Mouse (Mus musculus) liver, embryonic 14.5 days (tissue): ENCODE measurements at regions not wholly inside any gene's neighbourhood (a gene's known extent, or its start where the extent isn't known, plus 50 kb on each side); places are given as distances from the start of the nearest gene placed in this dataset.

Experiments
- CTCF ChIP-seq: IDR thresholded peaks from 2 replicates; pipeline ENCODE4 v1.5.1; 2016; ENCODE audit warnings: antibody characterized with exemption, low read depth, control low read depth
- EP300 ChIP-seq: IDR thresholded peaks from 2 replicates; pipeline ENCODE4 v1.6.1; 2016; ENCODE audit warnings: antibody characterized with exemption, low read depth

DNA sequence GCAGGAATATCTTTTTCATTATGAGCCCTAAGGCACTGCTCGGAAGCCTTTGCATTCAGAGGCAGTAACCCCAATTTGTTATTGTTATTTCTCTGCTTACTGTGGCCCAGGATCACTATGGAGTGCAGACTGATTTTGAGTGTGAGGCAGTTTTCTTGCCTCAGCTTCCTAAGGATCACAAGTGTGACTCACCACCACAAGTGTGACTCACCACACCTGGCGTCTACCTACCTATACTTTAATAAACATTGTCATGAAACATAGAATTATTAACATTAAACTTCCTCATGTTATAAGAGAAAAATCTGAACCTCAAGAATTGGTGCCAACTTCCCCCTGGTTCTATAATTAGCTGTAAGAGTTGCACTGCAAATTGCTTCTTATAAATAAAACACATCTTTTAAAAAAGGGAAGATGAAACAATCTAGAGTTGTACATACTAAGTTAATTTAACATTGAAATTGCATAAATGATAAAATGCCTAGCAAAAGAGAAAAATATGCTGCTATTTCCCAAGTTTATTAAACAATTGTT lies 52.4 kb upstream of the Cdkn2b start:
- TF ChIP-seq CTCF (no peak), EP300 (no peak)
